Mouse (Mus musculus): ENCODE measurements around the gene Itln1.

Gene Itln1

GRCm38 (mm10) chr1:171535194-171535593 is at the start of gene Itln1:
Gene Itln1 (minus strand): TSS chr1:171535294.
- DNase-seq (ENCODE audit: low spot score), result no peak

GRCm38 (mm10) chr1:171584584-171584983 is 49.5 kb upstream of the Itln1 start:
- DNase-seq (ENCODE audit: low spot score), result no peak

- DNase-seq (ENCODE audit: low spot score), result no peak
These were observed 42.1 kb upstream of the Itln1 start for GRCm38 (mm10) chr1:171577168-171577567.

GRCm38 (mm10) chr1:171568436-171568835 is 33.3 kb upstream of the Itln1 start:
- DNase-seq (ENCODE audit: low spot score), result no peak

- DNase-seq (ENCODE audit: low spot score), result peak; percentile 52
These were observed 31.7 kb upstream of the Itln1 start for GRCm38 (mm10) chr1:171566777-171567176.

- DNase-seq (ENCODE audit: low spot score), result no peak
These were observed 30.8 kb upstream of the Itln1 start for GRCm38 (mm10) chr1:171565888-171566287.

GRCm38 (mm10) chr1:171564247-171564646 is 29.2 kb upstream of the Itln1 start:
- DNase-seq (ENCODE audit: low spot score), result no peak

GRCm38 (mm10) chr1:171563042-171563441 is 27.9 kb upstream of the Itln1 start:
- no peak for DNase-seq (ENCODE audit: low spot score)

- no peak for DNase-seq (ENCODE audit: low spot score)
These were observed 26.6 kb upstream of the Itln1 start for GRCm38 (mm10) chr1:171561639-171562225.

GRCm38 (mm10) chr1:171561200-171561599 is 26.1 kb upstream of the Itln1 start:
- DNase-seq (ENCODE audit: low spot score), result peak; percentile 8

GRCm38 (mm10) chr1:171560262-171560661 is 25.2 kb upstream of the Itln1 start:
- DNase-seq (ENCODE audit: low spot score), result no peak

GRCm38 (mm10) chr1:171558898-171559297 is 23.8 kb upstream of the Itln1 start, which contains the start of gene Cd244a:
Gene Cd244a (plus strand): TSS chr1:171559193.
- DNase-seq (ENCODE audit: low spot score), result no peak

- no peak for DNase-seq (ENCODE audit: low spot score)
These were observed 23.3 kb upstream of the Itln1 start for GRCm38 (mm10) chr1:171558407-171558806.

GRCm38 (mm10) chr1:171556366-171556765 is 21.3 kb upstream of the Itln1 start:
- no peak for DNase-seq (ENCODE audit: low spot score)

GRCm38 (mm10) chr1:171553359-171554341 is 18.6 kb upstream of the Itln1 start:
- DNase-seq (ENCODE audit: low spot score), result no peak

GRCm38 (mm10) chr1:171552230-171552629 is 17.1 kb upstream of the Itln1 start:
- DNase-seq (ENCODE audit: low spot score), result no peak

- no peak for DNase-seq (ENCODE audit: low spot score)
These were observed 16.2 kb upstream of the Itln1 start for GRCm38 (mm10) chr1:171551326-171551725.

- DNase-seq (ENCODE audit: low spot score), result peak; percentile 56
These were observed 5.6 kb upstream of the Itln1 start for GRCm38 (mm10) chr1:171540694-171541093.

- no peak for DNase-seq (ENCODE audit: low spot score)
These were observed 537 bp downstream of the Itln1 start for GRCm38 (mm10) chr1:171534557-171534956.

GRCm38 (mm10) chr1:171532830-171533229 is 2.3 kb downstream of the Itln1 start:
- DNase-seq (ENCODE audit: low spot score), result no peak

GRCm38 (mm10) chr1:171531367-171531766 is 3.7 kb downstream of the Itln1 start:
- DNase-seq (ENCODE audit: low spot score), result no peak

GRCm38 (mm10) chr1:171515557-171515956 is 19.5 kb downstream of the Itln1 start:
- peak; percentile 20 for DNase-seq (ENCODE audit: low spot score)

GRCm38 (mm10) chr1:171515039-171515438 is 20.1 kb downstream of the Itln1 start:
- peak; percentile 7 for DNase-seq (ENCODE audit: low spot score)
